Mouse (Mus musculus): Measurements from ENCODE around the gene Cldn14.

DNA sequence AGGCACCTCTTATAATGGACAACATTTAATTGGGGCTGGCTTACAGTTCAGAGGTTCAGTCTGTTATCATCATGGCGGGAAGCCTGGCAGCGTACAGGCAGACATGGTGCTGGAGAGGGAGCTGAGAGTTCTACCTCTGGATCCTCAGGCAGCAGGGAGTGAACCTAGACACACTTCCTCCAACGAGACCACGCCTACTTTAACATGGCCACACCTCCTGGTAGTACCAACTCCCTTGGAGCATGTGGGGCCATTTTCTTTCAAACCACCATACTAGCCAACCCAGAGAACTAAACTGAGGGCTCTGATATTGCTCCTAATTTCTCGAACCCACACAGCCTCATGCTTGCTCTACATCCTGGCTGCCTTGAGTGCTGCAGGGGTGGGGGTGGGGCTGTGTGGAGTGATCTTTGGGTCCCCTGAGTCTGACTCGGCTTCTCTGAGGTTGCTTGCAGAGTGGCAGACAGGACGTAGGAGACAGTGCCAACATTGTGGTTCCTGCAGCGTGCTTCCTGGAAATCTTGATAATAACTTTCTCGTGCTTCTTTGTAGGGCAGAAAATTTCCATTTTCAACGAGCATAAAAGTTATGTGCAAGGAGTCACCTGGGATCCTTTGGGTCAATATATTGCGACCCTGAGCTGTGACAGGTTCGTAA, 117.6 kb downstream of the Cldn14 start:
- TF ChIP-seq CTCF (IDR thresholded peaks at IDR 0.05; ENCODE audit: low read depth, low read length) = no peak
- no peak for TF ChIP-seq GATA1 (IDR thresholded peaks at IDR 0.05; ENCODE audit: borderline replicate concordance, low read length)
- no peak for TF ChIP-seq POLR2AphosphoS5 (IDR thresholded peaks at IDR 0.05; ENCODE audit: insufficient replicate concordance, low read depth, low read length)

Data from G1E (cell line).